Mouse (Mus musculus): ENCODE measurements around the gene Grm4. TPM values are rescaled to one million over a fixed set of nuclear protein-coding genes. Genes with fewer than 3 reads are reported as not detected.

Gene Grm4
- under 1 TPM in 1 of 2 experiments, not detected in 1; 0.20 TPM for total RNA-seq (2021)

DNA sequence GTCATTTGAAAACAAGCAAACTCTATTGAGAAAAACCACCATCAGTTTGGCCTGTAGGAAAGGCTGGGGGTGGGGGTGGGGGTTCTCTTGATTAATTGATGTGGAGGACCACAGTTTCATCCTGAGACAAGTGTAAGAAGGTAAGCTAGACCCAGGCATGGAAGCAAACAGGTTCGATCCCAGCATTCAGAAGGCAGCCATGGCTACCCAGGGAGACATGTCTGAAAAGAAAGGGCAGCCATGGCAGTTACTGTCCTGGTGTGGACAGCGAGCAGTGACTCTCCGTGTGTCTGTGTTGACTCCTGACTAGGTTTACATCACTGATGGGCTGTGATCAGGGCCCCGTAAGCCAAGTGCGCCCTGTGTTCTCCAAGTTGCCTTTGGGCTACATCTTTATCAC lies at the start of gene Grm4:
Gene Grm4 (minus strand): TSS at position 101 of the 400 bp plus-strand sequence.
- DNase-seq = no peak
- intact Hi-C loops (cut with DNase I) = loop anchor here (2.0 to 5.0 kb wide), 3 partner anchors 309 to 489 kb away; no protein-coding TSS in a partner anchor

DNA sequence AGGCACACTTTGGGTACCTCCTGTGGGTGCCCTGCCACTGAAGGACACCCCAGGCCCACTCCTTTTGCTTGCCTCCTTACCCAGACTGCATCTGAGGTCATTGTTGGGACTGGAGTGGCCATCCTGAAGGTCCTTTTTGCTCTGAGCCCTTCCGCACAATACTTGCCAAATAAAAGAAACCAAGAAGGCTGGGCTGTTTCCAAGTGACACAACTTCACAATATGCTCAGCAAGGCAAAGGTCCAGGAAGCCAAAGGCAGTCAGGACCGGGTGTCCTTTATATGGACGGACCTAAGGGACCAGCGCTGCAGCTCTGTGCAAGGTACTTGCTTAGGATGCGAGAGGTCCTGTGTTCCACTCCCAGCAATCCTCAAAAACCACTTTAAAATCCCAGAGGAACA lies 47.0 kb upstream of the Grm4 start:
- no peak for DNase-seq
- intact Hi-C loops (cut with DNase I) = loop anchor here (10.0 kb wide), 1 partner anchor 197 kb away; no protein-coding TSS in a partner anchor

DNA sequence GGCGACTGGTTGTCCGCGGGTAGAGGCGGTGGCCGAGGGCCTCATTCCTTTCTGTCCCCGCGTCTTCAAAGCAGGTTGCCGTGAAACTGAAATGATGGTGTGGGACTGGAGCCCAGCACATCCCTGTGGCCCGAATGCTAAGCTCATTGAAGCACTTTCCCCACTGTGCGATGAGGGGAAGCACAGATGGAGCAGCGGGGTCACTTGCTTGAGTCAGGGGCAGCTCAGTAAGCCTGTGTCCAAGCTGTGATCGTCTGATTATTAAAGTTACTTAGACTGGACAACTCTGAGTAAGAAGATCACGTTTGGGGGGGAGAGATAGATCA lies 44.7 kb upstream of the Grm4 start:
- no peak for DNase-seq
- intact Hi-C loops (cut with DNase I) = loop anchor here (1.0 to 10.0 kb wide), 4 partner anchors 25 to 199 kb away; no protein-coding TSS in a partner anchor

DNA sequence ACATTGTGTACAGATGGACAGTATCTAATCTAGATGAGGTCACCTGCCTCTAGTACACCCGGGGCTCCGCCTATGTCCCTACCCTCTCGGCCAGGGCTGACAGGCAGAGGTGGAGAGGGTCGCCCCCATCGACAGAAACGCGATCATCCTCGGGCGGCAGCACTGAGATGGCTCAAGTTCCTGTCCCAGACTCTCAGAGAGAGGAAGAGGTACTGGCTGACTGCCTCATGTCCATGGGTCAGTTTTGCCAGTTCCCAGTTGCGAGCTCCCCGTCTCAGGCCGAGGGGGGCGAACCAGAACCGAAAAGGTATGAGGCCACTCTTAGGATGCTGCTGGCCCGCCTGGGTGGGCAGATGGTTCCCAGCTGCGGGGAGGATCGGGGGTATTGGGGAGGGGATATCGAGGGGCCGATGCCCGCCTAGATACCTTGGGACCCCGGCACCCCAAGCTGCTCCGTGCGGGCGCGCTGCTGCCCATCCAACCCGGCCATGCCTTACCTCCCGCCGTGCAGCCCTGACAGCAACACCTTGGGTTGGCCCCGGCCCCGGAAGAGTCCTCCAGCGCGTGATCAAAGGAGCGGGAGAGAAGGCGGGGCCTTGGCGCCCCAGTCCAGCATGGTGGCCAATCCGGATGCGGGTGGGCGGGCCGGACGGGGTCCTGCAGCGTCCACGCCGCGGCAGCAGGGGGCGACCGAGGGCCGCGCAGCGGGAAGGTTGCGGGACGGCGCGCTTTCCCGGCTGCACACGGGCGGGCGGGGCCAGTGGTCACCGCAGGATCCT lies 44.1 kb upstream of the Grm4 start, which contains the start of gene AI413582:
Gene AI413582 (minus strand): TSS at position 594 of the 779 bp plus-strand sequence.
- DNase-seq = peak; percentile 98
- intact Hi-C loops (cut with DNase I) = loop anchor here (1.0 to 10.0 kb wide), 2 partner anchors 64 to 199 kb away; no protein-coding TSS in a partner anchor

DNA sequence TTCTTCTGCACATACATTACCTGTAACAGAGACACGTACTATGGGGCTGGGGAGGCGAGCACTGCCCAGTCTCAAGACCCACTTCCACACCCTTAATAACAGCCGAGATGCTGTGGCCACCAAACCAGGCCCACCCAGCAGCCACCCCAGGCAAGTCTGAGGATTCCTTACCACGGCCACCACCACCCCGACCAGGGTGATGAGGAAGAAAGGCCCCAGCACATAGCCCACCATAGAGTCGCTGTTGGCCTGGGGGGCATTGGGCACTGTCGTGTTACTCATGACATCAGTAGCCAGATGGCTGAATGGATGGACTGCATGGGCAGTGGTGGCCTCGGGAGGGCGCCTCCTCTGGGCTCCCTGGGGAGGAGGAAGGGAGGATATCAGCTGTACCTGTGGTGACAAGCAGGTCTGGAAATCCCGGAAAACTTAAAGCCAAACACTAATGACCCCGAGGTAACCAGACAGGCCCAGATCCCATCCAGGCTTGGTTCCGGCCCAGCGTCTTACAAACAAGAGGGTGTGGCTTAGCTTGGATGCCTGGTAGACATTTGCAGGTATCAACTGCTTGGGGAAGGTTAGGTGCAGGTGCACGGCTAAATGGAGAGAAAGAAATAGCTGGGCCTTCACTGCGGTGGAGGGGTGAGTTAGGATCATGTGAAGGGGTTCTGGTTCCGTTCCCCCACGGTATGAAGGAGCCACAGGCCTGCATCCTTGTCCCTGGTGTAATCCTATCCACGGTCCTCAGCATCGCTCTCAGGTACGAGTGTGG lies 43.4 kb upstream of the Grm4 start:
- intact Hi-C loops (cut with DNase I) = loop anchor here (1.0 to 10.0 kb wide), 2 partner anchors 65 to 200 kb away; no protein-coding TSS in a partner anchor
- no peak for DNase-seq

DNA sequence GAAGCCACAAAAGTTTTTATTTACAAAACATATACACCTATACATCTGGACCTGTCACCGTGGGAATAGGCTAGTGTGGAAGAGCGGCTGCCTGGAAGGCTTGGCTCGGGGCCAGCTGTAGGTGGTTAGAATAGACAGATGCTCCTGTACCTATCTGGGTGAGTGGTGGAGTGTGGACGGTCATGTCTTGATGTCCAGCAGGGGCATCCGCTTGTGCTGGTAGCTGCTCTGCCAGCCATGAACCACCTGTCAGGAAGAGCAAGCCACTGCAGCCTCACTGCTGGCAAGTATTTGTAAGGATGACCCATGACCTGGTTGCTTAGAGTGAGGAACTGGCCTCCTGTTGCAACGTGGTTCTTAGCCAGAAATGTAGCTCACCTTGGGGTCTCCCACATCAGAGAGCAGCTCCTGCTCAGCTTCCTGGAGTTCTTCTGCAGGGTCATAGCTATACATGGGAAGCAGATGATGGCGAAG lies 42.6 kb upstream of the Grm4 start:
- no peak for DNase-seq
- intact Hi-C loops (cut with DNase I) = loop anchor here (10.0 kb wide), 1 partner anchor 201 kb away; no protein-coding TSS in a partner anchor

DNA sequence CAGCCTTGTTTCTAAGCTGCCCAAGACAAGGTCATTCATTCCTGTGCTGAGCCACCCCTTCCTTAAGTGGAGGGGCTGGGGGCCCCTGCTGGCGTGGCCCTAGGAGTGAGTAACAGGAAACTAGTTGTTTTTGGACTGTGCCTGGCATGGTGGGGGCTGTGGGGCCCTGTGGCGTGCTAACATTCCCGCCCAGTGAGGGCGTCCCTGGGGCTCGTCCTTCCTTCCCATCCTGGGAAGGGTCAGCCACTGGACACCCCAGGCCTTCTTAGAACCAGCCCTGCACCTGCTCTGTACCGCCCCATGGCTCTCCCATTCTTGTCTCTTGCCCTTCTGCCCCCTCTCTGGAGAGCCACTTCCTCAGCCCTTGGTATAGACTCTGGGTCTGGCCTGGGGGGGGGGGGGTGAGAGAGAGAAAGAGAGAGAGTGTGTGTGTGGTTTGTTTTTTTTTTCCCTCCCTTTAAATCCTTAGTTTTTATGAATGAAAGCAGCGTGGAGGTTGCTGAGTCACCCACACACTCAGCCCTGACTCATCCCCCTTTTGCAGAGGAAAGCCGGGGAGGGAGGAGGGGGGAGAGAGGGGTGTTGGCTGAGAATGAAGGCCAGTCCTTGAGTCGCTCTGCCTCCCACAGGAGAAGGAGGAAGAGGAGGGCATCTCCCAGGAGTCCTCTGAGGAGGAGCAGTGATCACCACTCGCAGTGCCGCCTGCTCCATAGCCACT lies 40.8 kb upstream of the Grm4 start:
- intact Hi-C loops (cut with DNase I) = loop anchor here (10.0 kb wide), 1 partner anchor 203 kb away; no protein-coding TSS in a partner anchor
- peak in 1 of 2 experiments; percentile 40 for DNase-seq

DNA sequence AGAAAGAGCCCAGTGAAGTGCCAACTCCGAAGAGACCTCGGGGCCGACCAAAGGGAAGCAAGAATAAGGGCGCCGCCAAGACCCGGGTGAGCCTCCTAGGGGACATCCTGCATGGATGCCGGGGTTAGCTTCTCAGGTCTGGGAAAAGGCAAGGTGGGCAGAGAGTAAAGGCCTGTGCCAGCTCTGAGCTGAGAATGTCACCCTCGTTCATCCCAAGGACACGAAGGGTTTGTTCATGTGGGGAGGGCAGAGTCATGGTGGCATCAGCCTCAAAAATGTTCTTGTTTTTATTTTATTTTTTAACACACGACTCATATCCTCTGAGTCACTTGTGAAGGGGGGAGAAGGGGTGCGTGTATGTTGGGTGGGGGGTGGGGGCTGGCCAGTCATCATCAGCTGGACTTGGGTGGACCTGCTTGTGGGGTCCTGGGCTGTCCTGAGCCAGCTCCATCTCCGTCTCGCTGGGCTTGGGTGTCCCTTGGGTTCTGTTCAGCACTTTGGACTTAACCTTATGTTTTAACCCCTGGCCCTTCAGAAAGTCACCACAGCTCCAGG lies 39.8 kb upstream of the Grm4 start:
- intact Hi-C loops (cut with DNase I) = loop anchor here (10.0 kb wide), 1 partner anchor 204 kb away; no protein-coding TSS in a partner anchor
- no peak for DNase-seq

DNA sequence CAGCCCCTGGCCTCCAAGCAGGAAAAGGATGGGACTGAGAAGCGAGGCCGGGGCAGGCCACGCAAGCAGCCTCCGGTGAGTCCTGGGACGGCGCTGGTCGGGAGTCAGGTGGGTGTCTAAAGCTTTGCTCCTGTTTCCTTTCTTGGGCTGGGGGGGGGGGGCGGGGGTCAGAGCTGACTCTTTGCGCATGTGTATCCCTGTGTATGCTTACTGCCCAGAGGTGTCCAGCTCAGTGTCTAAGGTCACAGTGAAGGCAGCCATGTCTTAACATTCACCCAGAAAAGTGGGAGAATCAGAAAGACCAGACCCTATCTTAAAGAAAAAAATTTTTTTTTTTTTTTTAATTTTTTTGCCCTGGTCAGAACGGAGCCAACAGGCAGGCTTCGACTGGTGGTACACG lies 38.4 kb upstream of the Grm4 start:
- intact Hi-C loops (cut with DNase I) = no loop called here
- no peak for DNase-seq

DNA sequence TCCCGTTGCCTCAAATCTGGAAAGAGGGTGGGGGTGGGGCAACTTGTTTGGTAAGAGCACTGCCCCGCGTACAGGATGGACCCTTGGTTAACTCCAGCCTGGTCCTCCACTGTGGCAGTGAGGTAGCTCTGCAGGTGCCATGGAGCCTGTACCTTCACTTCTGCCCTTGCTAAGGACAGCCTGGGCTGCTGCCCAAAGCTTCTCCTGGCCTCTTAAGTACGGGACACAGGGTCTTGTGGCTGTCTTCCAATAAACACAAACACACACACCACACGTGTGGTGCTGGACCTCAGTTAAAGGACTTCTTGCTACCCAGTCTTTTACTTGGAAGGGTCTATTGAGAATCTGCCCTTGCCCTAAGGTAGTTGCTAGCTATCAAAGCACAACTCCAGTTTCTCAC lies 37.6 kb upstream of the Grm4 start:
- intact Hi-C loops (cut with DNase I) = no loop called here
- DNase-seq = no peak

DNA sequence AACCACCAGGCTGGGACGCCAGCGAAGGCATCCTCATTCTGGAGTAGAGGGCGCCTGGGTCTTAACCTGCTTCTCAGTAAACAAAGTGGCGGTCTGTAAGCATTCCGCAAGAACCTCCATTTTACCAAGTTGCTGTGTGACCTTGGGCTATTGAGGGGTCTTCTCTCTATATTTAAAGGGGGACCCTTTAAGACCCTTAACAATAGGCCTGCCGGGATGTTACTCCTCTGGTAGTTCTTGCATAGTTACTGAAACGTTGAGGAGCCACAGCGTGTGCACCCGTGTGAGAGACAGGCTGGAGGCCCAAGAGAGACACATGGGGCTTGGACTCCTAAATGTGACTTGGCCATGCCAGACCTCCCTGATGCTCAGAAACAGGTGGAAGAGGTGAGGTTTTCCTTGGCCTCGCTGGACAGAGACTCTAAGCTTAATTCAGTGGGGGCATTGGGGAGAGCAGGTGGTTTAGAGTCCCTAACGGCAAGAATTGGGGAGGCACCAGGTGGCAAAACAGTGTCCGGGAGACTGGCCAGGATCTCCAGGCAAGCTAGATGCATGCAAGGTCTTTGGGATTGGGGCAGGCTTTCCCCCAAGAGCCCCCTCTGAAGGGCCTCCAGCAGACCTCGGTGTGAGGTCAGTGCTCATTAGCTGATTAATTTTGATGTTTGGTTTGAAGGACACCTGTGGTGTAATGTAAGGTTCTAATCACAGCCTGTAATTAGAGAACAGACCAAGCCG lies 36.9 kb upstream of the Grm4 start:
- no peak for DNase-seq
- intact Hi-C loops (cut with DNase I) = no loop called here

DNA sequence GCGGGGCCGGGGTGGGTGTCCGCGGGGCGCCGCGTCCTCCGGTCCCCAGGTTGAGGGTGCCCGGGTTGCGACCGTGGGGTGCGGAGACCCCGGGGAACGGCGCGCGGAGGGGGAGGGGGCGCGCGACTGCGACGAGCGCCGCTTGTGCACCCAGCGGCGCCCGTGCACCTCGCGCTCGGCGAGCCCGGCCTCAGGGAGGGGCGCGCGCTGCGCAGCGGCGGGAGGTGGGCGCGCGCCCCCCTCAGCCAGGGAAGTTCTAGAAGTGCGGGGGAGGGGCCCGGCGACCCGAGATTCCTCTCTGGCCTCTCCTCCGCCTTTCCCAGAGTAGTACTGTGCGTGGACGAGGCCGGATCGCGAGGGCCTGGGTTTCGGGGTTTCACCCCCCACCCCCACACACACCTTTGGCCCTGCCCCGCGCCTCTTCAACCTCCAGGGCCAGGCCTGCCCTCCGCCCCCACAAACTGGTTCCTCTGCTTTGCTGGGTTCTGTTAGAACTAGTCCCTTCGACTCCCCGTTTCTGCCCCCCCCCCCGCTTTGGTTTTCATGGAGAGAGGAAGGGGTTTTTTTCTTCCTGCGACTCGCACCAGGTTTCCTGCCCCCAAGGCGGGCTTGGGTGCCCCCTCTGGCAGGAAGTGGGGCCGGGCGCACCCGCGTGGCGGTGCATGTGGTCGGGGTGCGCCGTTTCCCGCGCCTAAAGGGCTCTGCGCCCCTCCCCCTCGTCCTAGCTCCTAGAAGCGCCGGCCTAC lies 36.2 kb upstream of the Grm4 start:
- peak; percentile 51 to 56 for DNase-seq
- intact Hi-C loops (cut with DNase I) = no loop called here

DNA sequence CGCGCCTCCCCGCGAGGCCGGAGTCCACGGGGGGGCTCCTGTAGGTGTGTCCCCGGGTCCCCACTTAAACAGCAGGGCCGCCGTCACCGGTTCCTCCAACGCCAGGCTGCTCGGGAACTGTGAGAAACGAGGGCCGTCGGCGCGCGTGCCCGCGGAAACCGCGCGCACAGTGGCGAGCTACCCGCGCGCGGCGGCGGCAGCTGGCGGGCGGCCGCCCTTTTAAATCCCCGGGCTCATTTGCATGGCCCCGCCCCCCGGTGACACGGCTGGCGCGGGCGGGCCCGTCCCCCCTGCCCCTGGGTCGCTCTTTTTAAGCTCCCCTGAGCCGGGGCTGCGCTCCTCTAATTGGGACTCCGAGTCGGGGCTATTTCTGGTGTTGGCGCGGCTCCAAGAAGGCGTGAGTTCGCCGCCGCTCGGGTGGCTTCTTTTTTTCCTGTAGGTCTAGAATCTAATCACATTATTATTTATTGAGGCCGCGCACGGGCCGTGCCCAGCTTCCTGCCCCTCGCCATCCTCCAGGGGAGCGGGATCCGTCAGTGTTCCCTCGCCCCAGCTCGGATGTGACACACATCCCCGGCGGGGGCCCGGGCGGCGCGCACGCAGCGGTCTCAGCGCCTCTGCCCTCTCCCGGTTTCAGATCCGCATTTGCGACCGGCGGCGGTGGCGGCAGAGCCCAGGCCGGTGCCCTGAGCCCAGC lies 35.3 kb upstream of the Grm4 start, which contains the start of gene Hmga1:
Gene Hmga1 (plus strand): TSS at position 183 of the 697 bp plus-strand sequence.
- DNase-seq = peak; percentile 89 to 90
- intact Hi-C loops (cut with DNase I) = no loop called here

DNA sequence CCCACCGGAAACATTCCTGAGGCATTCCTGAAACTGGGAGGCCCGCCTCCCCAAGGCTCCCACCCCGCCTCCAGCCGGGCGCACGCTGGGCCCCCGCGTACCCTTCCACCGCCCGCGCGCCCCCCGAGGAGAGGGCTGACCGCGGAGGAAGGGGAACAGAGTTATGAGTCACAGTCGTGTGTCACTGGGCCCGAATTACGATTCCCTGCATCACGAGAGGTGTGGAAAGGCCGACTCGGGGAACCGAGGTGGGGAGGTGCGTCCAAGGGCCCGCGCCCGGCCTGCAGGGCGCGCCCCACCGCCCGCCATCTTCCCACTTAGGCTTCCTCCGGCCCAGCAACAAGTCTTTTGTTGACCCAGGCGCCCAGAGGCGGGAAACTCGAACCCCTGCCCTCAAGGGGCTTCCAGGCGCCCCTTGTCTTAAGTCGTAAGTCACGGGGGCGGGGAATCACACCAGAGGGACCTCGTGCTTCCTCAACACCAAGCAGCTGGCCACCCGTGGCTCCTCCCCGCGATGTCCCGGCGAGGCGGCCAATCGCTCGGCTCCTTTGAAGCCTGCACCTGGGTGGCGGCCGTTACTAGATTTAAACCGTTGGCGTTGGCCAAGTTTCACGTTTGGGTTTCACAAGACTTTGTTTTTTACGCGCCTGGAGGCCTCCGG lies 34.4 kb upstream of the Grm4 start:
- peak; percentile 69 to 71 for DNase-seq
- intact Hi-C loops (cut with DNase I) = no loop called here

DNA sequence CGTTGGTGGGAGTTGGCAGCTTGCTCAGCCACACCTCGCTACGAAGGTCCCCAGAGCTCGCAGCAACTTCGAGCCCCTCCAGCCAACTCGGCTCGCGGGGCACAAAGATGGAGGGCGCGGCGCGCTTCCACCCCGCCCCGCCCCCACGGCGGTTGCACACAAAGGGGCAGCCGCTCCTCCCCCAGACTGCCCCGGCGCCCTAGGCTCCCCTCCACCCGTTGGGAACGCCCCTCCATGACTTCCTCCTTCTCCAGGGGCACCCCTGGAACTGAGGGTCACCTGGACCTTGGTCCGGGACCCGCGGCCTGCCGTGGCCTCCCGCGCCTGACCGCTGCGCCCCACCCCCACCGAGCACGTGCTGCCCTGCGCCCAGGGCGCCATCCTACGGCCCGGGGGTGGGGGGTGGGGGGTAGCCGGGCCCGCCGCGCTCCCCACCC lies 33.9 kb upstream of the Grm4 start:
- intact Hi-C loops (cut with DNase I) = no loop called here
- peak in 1 of 2 experiments; percentile 38 for DNase-seq

DNA sequence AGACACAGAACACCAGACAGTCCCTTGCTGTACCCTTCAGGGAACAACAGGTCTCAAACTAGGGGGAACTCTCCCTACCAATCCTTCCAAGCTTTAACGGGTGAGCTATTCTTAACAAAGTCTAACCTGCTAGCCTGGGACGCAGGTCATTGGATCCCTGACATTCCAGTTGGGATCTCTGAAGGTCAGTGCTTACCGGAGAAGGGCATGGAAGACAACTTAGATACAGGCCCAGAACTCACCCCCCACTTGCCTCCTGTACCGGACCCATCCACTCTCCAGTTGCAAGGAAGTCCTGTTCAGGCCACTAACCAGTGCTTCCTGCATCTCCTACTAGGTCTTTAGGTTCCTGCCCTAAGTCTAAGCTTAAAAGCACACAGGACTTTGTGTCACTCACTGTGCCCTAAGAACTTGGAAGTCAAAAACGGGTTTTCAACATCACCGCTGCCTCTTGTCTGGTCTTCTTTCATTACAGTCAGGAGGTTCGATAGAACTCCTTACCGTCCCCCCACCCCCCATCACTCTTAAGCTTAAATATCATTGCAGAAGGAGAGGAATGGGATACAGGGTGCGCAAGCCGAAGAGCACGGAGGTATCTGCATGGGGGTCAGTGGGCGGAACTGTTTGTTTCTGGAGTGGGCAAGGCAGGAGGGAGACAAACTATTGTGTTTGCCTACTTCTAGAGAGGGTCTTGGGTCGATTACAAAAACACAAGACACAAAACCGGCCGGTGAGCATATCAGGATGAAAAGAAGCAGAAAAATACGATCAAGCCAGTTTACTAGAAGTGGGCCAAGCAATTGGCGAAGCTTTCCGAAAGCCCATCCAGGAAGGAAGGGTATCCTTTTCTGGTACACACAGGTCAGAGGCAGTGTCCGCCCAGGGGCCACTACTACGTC lies 33.1 kb upstream of the Grm4 start:
- no peak for DNase-seq
- intact Hi-C loops (cut with DNase I) = no loop called here
